Mouse (Mus musculus): ENCODE data around the gene Pnkd.
"Not testable (repeated sequence)": the region's sequence is repeated elsewhere in the genome, so short reads cannot be mapped to it uniquely, and the experiment has no call there.

The Pnkd gene

DNA sequence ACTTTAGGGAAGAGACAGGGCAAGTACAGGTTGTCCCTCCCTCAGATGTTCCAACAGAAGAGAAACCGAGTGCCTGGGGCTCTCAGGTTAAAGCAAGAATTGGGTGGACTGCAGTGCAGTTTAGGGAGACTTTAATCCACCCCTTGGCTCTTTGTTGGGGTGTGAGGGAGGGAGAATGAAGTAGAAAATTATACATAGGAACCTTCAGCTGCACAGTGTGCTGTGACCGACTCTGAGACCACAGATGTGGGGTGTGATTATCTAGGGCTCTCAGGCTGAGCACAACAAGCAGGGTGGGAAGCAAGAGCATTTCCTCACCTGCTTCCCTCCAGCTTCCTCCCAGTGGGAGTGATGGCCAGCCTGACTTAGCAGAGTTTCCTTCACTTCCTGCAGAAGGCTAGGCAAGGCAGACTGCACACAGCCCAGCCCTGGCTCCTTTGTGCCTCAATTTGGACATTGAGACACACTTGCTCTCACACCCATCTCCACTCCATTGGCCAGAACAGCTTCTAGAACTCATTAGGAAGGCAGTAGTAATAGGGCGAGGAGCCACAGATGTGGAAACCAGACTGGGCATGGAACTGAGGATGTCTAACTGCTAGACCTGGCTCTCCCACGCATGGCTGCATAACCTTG, 46.4 kb downstream of the Pnkd start:
- peak; percentile 33 for DNase-seq (ENCODE audit: low read depth)

GRCm38 (mm10) chr1:74332241-74332763, 47.6 kb downstream of the Pnkd start:
- peak; percentile 95 for DNase-seq (ENCODE audit: low read depth)

DNA sequence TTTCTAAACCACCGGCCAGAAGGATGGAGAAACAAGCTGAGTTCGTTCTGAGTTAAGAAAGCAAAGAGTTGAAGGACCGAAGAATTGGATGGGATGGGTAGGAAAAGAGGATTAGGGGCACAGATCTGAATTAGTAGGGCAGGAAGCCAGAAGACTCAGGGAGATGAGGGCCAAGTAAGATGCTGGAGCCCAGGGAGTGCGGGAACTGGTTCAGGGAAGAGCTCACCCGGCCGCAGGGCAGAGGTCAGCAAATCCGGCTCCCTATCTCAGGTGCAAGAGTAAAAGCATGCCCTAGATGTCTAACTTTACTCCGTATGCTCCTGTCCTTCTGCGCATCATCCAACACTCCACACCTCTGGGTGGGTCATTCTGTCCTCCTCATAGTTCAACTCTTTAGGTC, 48.2 kb downstream of the Pnkd start:
- no peak for DNase-seq (ENCODE audit: low read depth)

GRCm38 (mm10) chr1:74334607-74335006, 49.9 kb downstream of the Pnkd start:
- no peak for DNase-seq (ENCODE audit: low read depth)

DNA sequence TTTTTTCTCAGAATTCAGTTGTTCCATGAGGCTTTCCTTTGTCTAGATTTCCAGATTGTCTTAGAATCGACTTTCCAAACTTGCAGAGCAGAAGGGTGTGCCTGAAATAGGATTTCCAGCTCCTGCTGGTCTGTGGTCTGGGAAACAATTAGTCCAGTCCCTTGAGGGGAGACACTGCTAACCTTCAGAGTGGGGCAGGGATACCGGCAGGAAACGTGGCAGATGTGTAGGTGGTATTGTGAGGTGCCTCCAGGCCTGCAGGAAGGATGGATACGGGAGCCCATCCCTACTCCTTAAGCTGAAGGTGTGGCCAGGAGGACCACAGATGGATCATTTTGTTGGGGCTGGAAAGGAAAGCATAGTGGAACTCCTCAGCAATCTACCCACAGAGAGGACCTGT, 50.3 kb downstream of the Pnkd start:
- no peak for DNase-seq (ENCODE audit: low read depth)

- DNase-seq (ENCODE audit: low read depth) = no peak
These were observed 50.9 kb downstream of the Pnkd start for GRCm38 (mm10) chr1:74335436-74336170.

- DNase-seq (ENCODE audit: low read depth) = no peak
These were observed 52.6 kb downstream of the Pnkd start for GRCm38 (mm10) chr1:74337241-74337771.

DNA sequence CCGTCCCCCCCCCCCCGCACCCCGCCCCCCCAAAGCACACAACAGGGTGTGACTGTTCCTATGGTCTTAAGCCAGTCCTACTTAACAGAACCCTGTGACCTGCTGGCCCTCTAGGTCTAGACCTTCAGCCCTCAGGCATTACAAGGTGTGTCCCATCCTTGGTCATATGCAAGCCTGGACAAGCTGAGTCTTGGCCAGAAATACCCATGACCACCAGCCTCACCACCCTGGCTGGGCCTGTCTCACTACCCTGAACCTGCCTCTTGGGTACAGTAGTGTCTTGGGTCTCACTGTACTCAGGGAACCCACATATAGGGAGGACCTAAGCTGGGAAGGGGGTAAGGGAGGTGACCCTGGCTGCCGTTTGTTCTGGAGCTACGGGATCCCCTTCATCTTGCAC, 53.3 kb downstream of the Pnkd start:
- no peak for DNase-seq (ENCODE audit: low read depth)

- DNase-seq (ENCODE audit: low read depth) = no peak
These were observed 53.9 kb downstream of the Pnkd start for GRCm38 (mm10) chr1:74338626-74339025.

GRCm38 (mm10) chr1:74339917-74340316, 55.2 kb downstream of the Pnkd start:
- no peak for DNase-seq (ENCODE audit: low read depth)

DNA sequence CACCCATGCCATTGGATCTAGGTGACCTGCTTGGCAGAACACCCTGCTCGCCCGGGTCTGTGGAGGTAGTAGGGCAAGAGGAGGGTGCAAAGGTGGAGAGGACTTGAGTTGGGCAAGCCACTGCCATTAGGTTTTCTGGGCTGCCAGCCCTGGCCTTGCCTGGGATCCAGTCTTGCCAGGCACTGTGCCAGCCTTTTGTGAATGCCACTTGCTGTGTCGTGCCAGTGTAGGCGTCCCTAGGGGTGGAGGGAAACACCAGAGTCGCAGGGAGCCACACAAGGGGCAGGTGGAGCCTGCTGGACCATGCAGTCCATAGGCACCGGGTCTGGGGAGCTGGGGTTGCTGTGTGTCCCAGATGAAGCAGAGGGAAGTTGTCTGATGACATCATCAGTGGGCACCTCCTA, 55.6 kb downstream of the Pnkd start:
- no peak for DNase-seq (ENCODE audit: low read depth)

- not testable (repeated sequence) for DNase-seq (ENCODE audit: low read depth)
These were observed 56.3 kb downstream of the Pnkd start for GRCm38 (mm10) chr1:74340992-74341391.

- DNase-seq (ENCODE audit: low read depth) = no peak
These were observed 57.2 kb downstream of the Pnkd start for GRCm38 (mm10) chr1:74341898-74342297.

GRCm38 (mm10) chr1:74342308-74342707, 57.6 kb downstream of the Pnkd start:
- DNase-seq (ENCODE audit: low read depth) = no peak

DNA sequence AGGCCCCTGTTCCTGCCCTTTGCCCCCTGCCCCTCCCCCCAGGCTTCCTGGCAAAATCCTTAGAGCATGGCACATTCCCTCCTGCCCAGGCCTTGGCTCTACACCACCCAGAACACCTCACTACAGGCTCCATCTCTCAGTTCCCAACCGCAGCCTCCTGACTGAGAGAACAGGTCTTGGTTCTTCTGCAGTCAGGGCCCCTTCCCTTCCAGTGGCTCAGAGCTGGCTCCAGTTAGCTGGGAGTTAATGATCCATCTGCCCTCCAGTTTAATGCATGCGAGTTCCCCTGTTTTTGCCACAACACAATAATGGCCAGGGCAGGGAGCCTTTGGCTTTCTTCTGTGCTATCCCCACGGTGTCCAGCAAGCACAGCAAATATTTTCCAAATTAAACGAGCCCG, 58.4 kb downstream of the Pnkd start:
- DNase-seq (ENCODE audit: low read depth) = no peak

GRCm38 (mm10) chr1:74344163-74344916, 59.6 kb downstream of the Pnkd start:
- no peak for DNase-seq (ENCODE audit: low read depth)

- DNase-seq (ENCODE audit: low read depth) = no peak
These were observed 66.5 kb downstream of the Pnkd start for GRCm38 (mm10) chr1:74351185-74351769.

GRCm38 (mm10) chr1:74352532-74353096, 67.9 kb downstream of the Pnkd start:
- no peak for DNase-seq (ENCODE audit: low read depth)

DNA sequence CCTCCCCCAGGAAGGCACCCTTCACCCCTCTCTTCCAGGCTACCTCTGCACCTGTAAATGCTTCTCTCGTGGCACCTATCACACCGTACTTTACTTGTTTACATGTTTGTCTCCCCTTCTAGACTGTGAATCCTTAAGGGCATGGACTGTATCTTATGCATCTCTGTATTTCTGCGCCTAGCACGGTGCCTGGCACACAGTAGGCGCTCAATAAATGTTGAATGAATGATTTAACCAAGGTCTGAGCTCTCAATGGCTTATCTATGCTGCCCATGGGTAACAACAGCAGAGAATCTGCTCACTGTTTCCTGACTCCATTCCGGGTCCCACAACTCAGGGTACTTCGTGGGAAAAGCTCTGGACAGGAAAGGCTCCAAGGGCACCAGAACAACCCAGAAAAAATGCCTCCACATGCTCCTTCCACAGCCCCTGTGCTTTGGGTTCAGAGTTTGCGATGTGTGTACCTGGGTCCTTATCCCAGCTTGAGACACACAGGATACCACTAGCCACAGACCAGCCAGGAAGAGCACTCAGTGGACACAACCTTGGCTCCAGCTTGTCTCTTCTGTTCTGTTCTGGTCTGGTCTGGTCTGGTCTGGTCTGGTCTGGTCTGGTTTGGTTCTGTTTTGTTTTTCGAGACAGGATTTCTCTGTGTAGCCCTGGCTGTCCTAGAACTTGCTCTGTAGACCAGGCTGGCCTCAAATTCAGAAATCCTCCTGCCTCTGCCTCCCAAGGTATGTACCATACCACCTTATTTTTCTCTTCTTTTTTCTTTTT, 68.9 kb downstream of the Pnkd start:
- DNase-seq (ENCODE audit: low read depth) = no peak

- no peak for DNase-seq (ENCODE audit: low read depth)
These were observed 72.8 kb downstream of the Pnkd start for GRCm38 (mm10) chr1:74357531-74357930.

- DNase-seq (ENCODE audit: low read depth) = no peak
These were observed 75.3 kb downstream of the Pnkd start for GRCm38 (mm10) chr1:74359952-74360517.
